ENCODE assay signal across 24 mouse cellular contexts in genomic region chr1:138975945-138976344, GRCm38 (mm10). TPM values are rescaled to one million over a fixed set of nuclear protein-coding genes. Genes with fewer than 3 reads are reported as not detected.
DNase-seq lines count a peak whose midpoint lies in the region; ATAC-seq and TF ChIP-seq lines count a peak whose summit lies in the region.
"Had no signal": no experiment of that assay in that cellular context is flagged by ENCODE, and none has a peak within 500 bp of the region (broad histone marks: within the 10 kb centered on the region; RNA-seq: fewer than 3 reads in every experiment).

No protein-coding gene starts in this region.

- H3K9ac ChIP-seq in MEL (ENCODE audit: control insufficient read depth, low read depth, low read length, poor library complexity, severe bottlenecking), result no peak overlapping the region
- H3K9ac ChIP-seq in heart, embryonic 11.5 days (ENCODE audit: low read depth, low read length), result no peak overlapping the region
- H3K9ac ChIP-seq: embryonic facial prominence, embryonic 15.5 days; forebrain, embryonic 15.5 days; hindbrain, embryonic 14.5 days; limb, embryonic 15.5 days; liver, embryonic 14.5 days had no signal

- DNase-seq in CD4-positive helper T cell, adult 2 months (ENCODE audit: low read depth, low spot score), result peak; percentile 62
- peak; percentile 60 for DNase-seq in MEL (ENCODE audit: low read depth, low spot score)
- DNase-seq in cerebellum, postnatal 25 days, result no peak
- DNase-seq in thymus, postnatal 14 days, result no peak
- DNase-seq: adrenal gland, adult 8-10 months; cerebellum, adult 11-12 months; cerebellum, postnatal 14 days; gastrocnemius, postnatal 14 days; heart, adult 2 months; heart, postnatal 36 days; kidney, adult 9 months; kidney, postnatal 14 days; lung, postnatal 4 days; thymus, postnatal 25 days had no signal

- H3K4me3 ChIP-seq in MEL (ENCODE audit: control insufficient read depth in 1 of 2, insufficient read depth in 1 of 2, low read depth in 2 of 2, low read length in 2 of 2), result no peak overlapping the region
- no peak overlapping the region for H3K4me3 ChIP-seq in heart, embryonic 11.5 days (ENCODE audit: low read depth, low read length)
- H3K4me3 ChIP-seq: embryonic facial prominence, embryonic 15.5 days; forebrain, embryonic 15.5 days; heart, adult 2 months; limb, embryonic 15.5 days had no signal

- H3K4me1 ChIP-seq in MEL (ENCODE audit: control insufficient read depth in 1 of 2, insufficient read depth in 2 of 2, low read length in 2 of 2), result peaks cover 14 to 29% of the 10 kb centered on the region in 2 experiments
- H3K4me1 ChIP-seq in heart, embryonic 11.5 days (ENCODE audit: control insufficient read depth, insufficient read depth, low read length), result peaks cover 5% of the 10 kb centered on the region
- H3K4me1 ChIP-seq: embryonic facial prominence, embryonic 15.5 days; forebrain, embryonic 15.5 days; limb, embryonic 15.5 days had no signal

- peak; percentile 52 for ATAC-seq in inflammation-experienced regulatory T-cells, adult 6 months
- peak; percentile 80 for ATAC-seq in neutrophil, adult 5-6 weeks (ENCODE audit: extremely low read depth, insufficient number of reproducible peaks, low FRiP score, poor library complexity, severe bottlenecking)
- no peak for ATAC-seq in heart, embryonic 11.5 days (replicated peaks; ENCODE audit: insufficient number of reproducible peaks, low FRiP score, low TSS enrichment)
- ATAC-seq: forebrain, embryonic 15.5 days; intestine, embryonic 16.5 days had no signal

- no peaks in the 10 kb centered on the region for H3K9me3 ChIP-seq in MEL (replicated peaks; ENCODE audit: insufficient read depth, low read length)
- H3K9me3 ChIP-seq in heart, embryonic 11.5 days (replicated peaks; ENCODE audit: control insufficient read depth, low read length), result no peaks in the 10 kb centered on the region
- H3K9me3 ChIP-seq: embryonic facial prominence, embryonic 15.5 days; forebrain, embryonic 15.5 days; limb, embryonic 15.5 days had no signal

- H3K27ac ChIP-seq in MEL (ENCODE audit: control insufficient read depth, low read depth, low read length), result no peak overlapping the region
- H3K27ac ChIP-seq in heart, embryonic 11.5 days (ENCODE audit: low read depth, low read length), result no peak overlapping the region
- H3K27ac ChIP-seq: embryonic facial prominence, embryonic 15.5 days; forebrain, embryonic 15.5 days; heart, adult 2 months; hindbrain, embryonic 14.5 days; limb, embryonic 15.5 days; liver, embryonic 14.5 days had no signal

- TF ChIP-seq EP300 in MEL (IDR thresholded peaks at IDR 0.05; ENCODE audit: low read depth in 1 of 2, low read length in 2 of 2), result peak; percentile 73 to 92

- 40% methylated on average over 1 of the region's 1 CpGs for WGBS in heart, embryonic 11.5 days (ENCODE audit: insufficient replicate concordance)

- TF ChIP-seq POLR2A in MEL (IDR thresholded peaks at IDR 0.05; ENCODE audit: control insufficient read depth in 1 of 2, insufficient read depth in 1 of 2, low read depth in 1 of 2, low read length in 2 of 2, poor library complexity in 1 of 2), result no peak

- TF ChIP-seq CTCF in MEL (IDR thresholded peaks at IDR 0.05 in 2 of 3, conservative IDR thresholded peaks at IDR 0.05 in 1 of 3; ENCODE audit: control insufficient read depth in 1 of 3, insufficient read depth in 1 of 3, low read depth in 2 of 3, low read length in 3 of 3, poor library complexity in 1 of 3, severe bottlenecking in 1 of 3), result no peak

- no peak overlapping the region for H3K4me2 ChIP-seq in heart, embryonic 11.5 days
- H3K4me2 ChIP-seq: embryonic facial prominence, embryonic 15.5 days; forebrain, embryonic 15.5 days; hindbrain, embryonic 14.5 days; limb, embryonic 15.5 days; midbrain, embryonic 11.5 days had no signal

- no peak for TF ChIP-seq RAD21 in MEL (IDR thresholded peaks at IDR 0.05; ENCODE audit: low read depth, low read length)

- no peaks in the 10 kb centered on the region for H3K27me3 ChIP-seq in MEL (ENCODE audit: control insufficient read depth in 1 of 2, insufficient read depth in 2 of 2, low read length in 2 of 2)
- H3K27me3 ChIP-seq in heart, embryonic 11.5 days (ENCODE audit: control insufficient read depth, insufficient read depth, low read length), result no peaks in the 10 kb centered on the region
- H3K27me3 ChIP-seq: embryonic facial prominence, embryonic 15.5 days; forebrain, embryonic 15.5 days; limb, embryonic 15.5 days had no signal

- H3K79me2 ChIP-seq in MEL (ENCODE audit: control insufficient read depth, insufficient read depth, low read length, poor library complexity), result peaks cover 14% of the 10 kb centered on the region

- H3K36me3 ChIP-seq in MEL (ENCODE audit: control insufficient read depth in 1 of 2, insufficient read depth in 2 of 2, low read length in 2 of 2), result peaks cover 0 to 31% of the 10 kb centered on the region in 2 experiments; a peak in 2 of 4 replicates
- no peaks in the 10 kb centered on the region for H3K36me3 ChIP-seq in heart, embryonic 11.5 days (ENCODE audit: control insufficient read depth, insufficient read depth, low read length)
- H3K36me3 ChIP-seq: embryonic facial prominence, embryonic 15.5 days; forebrain, embryonic 15.5 days; limb, embryonic 15.5 days had no signal

TF ChIP-seq in MEL, 35 proteins besides CTCF, POLR2A, EP300 and RAD21:
- TF ChIP-seq HCFC1 (IDR thresholded peaks at IDR 0.05; ENCODE audit: low read depth, low read length) (0 out of 2 replicates have a peak, but pooled peaks have one; percentile 18), MYB (IDR thresholded peaks at IDR 0.05; ENCODE audit: low read depth, low read length) (no peak), ELF1 (IDR thresholded peaks at IDR 0.05; ENCODE audit: low read depth, low read length) (no peak), MXI1 (IDR thresholded peaks at IDR 0.05; ENCODE audit: low read depth, low read length) (0 out of 2 replicates have a peak, but pooled peaks have one; percentile 28), MAFK (IDR thresholded peaks at IDR 0.05; ENCODE audit: borderline replicate concordance, low read depth, low read length) (peak; percentile 48; the same call in 1 of the 2 replicates), SIN3A (IDR thresholded peaks at IDR 0.05; ENCODE audit: low read length) (peak; percentile 58), RCOR1 (IDR thresholded peaks at IDR 0.05; ENCODE audit: low read depth, low read length) (peak; percentile 86), ZMIZ1 (IDR thresholded peaks at IDR 0.05; ENCODE audit: low read depth, low read length) (no peak), TCF12 (IDR thresholded peaks at IDR 0.05; ENCODE audit: low read depth, low read length) (peak; percentile 47; the same call in 1 of the 2 replicates), GATA1 (IDR thresholded peaks at IDR 0.05; ENCODE audit: low read depth, low read length) (peak; percentile 82), TBP (IDR thresholded peaks at IDR 0.05; ENCODE audit: low read depth, low read length) (no peak), MAX (IDR thresholded peaks at IDR 0.05; ENCODE audit: low read length) (no peak), CHD1 (IDR thresholded peaks at IDR 0.05; ENCODE audit: low read depth, low read length) (no peak), SMC3 (IDR thresholded peaks at IDR 0.05; ENCODE audit: low read depth, low read length) (no peak), MYC (IDR thresholded peaks at IDR 0.05; ENCODE audit: low read depth, low read length) (peak; percentile 46; the same call in 1 of the 2 replicates), POLR2AphosphoS5 (IDR thresholded peaks at IDR 0.05; ENCODE audit: borderline replicate concordance, low read depth, low read length) (no peak), ETS1 (IDR thresholded peaks at IDR 0.05; ENCODE audit: low read depth, low read length) (peak; percentile 72; the same call in 1 of the 2 replicates), CHD2 (IDR thresholded peaks at IDR 0.05; ENCODE audit: low read length) (no peak), NELFE (IDR thresholded peaks at IDR 0.05; ENCODE audit: low read depth, low read length) (no peak), ZNF384 (IDR thresholded peaks at IDR 0.05; ENCODE audit: low read depth, low read length) (peak; percentile 99)

RNA-seq across cellular contexts. Expression of gene Dennd1b, which starts 12.7 kb away (rescaled TPM):
- total RNA-seq in MEL (2012; rRNA removed), result 4.1 and 4.9 TPM in 2 replicates
- 1 to 10 TPM in 1 of 2 experiments, not detected in 1; 3.9 TPM for polyA plus RNA-seq in MEL (2012; ENCODE audit: insufficient read depth in 1 of 2, insufficient read length in 2 of 2, low read depth in 1 of 2, low replicate concordance in 2 of 2, missing spikeins in 1 of 2)
- polyA plus RNA-seq in inflammation-experienced regulatory T-cells, adult 6 months (2017; shearing (Covaris generic)), result 10 to 100 TPM; 21.6 to 24.5 (median 22.3) TPM
- total RNA-seq in neutrophil, adult 5-6 weeks (2017), result 71.1 and 76.1 TPM in 2 replicates
- polyA plus RNA-seq in heart, embryonic 11.5 days (2014; fragmentation: Nextera tagmentation; extraction: Ambion mirVana), result 10.1 and 14.3 TPM in 2 replicates

Comparison
In these comparisons a context has a peak if more than half of its experiments do, and no peak if none do; other contexts are left out.
1. DNase-seq: peak in CD4-positive helper T cell, adult 2 months (single experiment) and MEL (single experiment); none in cerebellum, postnatal 25 days (0 of 2) and thymus, postnatal 14 days (single experiment).